Mouse (Mus musculus): ENCODE results near the gene Pld1.

The Pld1 gene

DNA sequence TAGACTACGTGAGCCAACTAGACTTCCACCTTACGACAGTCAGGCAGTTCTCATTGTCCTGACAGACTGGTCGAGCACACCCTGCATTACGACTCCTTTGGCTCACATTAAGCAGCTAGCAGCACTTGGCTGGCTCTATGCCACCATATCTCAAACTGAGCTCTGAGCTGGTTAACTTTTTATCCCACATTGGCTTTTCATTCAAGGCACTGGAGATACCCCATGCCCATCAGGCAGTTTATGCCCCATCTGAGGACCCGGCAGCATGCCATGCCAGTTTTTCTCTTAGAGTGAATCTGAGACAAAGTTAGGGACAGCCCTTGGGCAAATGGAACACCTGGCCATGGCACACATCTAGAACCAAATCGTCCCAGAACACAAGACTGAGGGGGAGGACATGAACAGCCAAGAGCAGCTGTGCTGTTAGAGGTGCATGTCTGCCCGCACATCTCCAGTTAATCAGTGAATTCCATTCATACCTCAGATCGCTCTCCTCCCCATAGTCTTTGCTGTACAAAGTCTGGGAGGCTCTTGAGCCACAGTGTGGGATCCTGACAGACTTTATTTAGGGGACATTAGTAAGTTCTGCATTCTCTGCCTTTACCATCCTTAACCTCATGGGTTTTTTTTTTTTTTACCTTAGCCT lies 49.5 kb downstream of the Pld1 start:
- in situ Hi-C loops (cut with MseI, MboI): loop anchor here in 1 of 2 experiments (10.0 kb wide), 1 partner anchor 117 kb away; no protein-coding TSS in a partner anchor

DNA sequence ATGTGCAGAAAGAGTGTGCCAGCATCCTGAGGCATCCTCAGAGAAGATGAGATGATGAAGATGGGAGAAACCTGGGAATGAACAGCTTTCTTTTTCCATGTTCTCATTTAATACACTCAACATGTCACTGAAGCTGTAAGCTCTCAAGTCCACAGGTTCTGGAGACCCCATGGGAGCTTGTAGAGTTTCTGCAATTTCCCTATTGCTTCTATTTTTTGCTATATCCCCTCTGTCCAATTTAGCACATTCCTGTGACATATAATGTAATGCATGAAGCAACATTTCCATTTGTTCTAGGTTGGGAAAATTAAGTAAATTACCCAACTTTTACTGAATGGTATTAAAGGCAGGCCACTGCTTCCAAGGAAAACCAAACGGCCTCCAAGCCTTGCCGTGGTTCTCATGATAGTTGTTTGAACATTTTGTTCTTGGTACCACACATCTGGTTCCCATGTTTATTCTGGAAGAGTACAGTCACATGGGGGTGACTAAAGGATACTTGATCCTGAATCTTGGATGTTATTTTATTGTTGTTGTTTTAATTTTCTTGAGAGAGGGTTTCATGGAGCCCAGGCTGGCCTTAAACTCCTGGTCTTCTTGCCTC lies 52.7 kb downstream of the Pld1 start:
- in situ Hi-C loops (cut with MseI, MboI): no loop called here

DNA sequence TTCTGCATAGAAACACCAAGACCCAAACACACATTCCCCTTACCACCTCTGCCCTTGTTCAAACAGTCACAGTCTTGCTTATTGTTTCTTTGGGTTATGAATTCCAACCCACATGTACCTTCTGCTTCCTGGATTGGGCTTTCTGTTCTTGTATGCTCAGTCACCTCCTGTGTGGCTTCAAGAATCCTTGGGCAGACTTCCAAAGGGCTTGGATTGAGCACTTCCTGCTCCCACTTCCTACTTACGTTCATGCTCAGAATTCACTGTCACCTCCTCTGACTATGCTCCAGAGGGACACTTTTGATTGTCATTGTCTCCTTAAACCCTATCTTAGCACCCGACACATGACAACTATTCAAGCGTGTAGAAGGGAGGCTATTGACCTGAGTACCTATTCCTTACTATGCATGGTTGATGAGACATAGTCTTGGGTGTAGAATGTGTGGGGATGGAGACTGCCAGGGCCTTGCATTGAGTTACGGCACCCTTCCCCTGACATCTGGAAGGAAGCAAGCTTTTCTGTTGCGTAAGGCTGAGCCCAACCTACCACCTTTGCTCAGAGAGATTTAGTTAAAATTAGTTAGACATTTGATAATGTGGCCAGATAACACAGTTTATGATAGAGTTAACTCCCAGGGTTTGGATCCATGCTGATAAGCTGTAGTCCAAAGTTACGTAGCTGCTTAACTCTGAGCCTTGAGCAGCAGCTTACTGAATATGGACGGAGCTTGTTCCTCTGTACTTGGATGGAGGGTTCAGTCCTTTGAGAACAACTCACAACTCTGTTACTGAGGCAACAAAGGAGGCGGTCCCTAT lies 55.9 kb downstream of the Pld1 start:
- in situ Hi-C loops (cut with MseI, MboI): no loop called here

DNA sequence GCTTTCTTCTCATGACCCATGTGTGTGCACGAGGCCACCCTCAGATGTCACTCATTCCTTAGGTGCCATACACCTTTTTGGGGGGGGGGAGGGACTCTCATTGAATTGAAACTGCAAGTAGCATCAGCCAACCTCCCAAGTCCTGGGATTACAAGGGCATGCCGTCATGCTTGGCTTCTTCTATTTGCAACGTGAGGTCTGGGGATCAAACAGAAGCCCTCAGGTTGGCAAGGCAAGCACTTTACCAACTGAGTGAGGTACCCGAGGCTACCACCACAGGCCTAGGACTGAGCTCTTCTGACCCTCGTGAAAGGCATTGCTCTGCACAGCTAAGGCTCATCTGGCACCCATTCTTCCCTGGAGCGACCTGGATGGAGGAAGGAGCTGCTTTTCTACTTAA lies 65.8 kb downstream of the Pld1 start:
- in situ Hi-C loops (cut with MseI, MboI): no loop called here

DNA sequence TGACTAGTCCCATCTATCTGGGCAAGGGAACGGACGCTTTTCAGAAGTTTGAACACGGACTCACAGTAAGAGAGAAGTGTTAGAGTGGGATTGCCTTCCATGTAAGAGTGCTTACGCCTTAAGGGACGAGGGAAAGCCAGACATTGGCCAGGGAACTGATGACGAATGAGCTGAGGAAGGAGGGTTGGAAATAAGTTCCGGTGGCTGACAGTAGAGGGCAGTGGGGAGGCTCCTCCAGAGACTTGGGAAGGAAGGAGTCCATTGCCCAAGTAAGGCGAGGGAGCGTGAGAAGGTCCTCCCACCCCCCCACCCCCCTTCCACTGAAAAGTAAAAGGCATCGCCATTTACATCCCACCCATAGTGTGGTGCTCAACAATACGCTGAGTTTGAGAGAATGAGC lies 69.2 kb downstream of the Pld1 start:
- in situ Hi-C loops (cut with MseI, MboI): no loop called here

DNA sequence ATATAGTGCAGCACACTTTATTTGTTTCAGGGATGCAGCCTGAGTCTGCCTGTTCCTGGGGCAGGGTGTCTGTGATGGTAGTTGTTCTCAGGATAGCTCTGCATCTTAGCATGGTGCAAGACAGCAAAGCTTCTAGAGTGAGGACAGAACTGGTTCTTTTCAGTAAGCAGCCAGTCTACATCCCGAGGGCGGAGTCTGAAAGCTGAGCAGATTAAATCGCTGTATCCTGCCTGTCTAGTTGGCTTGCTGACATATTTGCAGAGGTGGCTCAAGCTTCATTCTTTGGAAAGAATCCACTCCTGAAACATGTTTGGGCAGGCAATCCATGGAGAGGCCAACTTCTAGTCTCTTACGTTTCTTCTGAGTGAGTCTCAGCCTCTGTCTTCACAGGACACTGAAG lies 69.9 kb downstream of the Pld1 start:
- in situ Hi-C loops (cut with MseI, MboI): no loop called here

DNA sequence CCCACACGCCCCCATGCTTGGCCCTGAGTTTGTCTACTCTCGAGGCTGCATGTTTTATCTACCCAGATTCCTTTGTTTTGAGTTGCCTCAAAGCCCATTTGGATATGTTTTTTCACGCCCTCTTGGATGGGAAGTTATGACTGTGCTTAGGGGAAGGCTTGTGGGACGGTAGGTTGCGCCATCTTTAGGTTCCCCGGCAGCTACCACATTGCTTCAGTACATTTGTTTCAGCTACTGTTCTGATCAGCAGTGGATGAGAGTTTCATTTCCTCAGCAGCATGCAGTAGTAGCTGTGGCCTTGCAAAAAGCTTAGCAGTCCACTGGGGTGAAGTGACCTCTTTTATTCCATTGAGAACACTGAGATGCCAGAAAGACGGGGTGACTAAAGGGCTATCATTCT lies 73.7 kb downstream of the Pld1 start:
- in situ Hi-C loops (cut with MseI, MboI): no loop called here

DNA sequence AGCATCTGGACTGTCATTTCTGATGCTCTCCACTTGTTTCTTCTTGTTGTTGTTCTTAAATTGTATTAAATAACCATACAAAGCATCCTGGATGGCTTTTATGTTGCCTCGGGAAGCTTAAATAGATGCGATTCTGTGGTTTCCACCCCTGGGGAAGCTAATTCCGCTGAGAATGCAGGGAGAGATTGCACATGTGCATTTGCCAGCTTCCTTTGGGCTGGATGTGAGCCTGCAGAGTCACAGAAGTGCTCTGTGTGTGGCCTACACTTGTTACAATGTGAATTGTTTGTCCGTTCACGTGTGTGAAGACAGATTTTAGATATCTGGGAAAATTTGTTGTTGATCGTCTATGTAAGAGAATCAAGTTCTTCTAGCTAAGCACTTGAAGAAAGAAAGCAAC lies 74.9 kb downstream of the Pld1 start:
- in situ Hi-C loops (cut with MseI, MboI): no loop called here

DNA sequence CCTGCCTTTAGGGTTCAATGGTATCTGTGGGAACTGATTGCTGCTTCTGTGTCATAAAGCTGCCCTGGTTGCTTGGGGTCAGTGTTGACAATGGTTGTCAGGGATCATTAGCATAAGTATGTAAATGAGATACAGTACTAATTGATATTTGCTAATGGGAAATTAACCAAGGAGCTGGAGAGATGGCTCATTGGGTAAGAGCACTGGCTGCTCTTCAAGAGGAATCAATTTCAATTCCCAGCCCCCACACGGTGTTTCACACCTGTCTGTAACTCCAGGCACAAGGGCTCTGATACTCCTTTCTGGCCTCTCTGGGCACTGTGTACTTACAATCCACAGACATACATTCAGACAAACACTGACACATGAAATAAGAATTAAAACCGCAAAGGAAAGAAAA lies 78.5 kb downstream of the Pld1 start:
- in situ Hi-C loops (cut with MseI, MboI): no loop called here

DNA sequence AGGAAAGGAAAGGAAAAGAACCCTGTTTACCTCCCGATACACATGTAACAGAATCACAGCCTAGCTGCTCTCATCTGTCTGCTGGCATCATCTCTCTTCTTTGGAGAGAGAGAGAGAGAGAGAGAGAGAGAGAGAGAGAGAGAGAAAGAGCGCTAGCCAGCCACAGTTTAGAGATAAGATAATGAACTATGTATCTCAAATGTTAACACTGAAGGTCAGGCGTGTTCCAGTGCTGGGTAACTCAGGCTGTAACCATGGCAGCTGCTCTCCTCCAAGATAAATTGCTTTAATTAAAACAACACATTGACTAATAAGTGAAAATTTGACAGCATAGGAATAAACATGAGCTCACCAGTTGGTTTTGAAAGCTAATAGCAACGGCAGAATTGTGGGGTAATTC lies 81.2 kb downstream of the Pld1 start:
- in situ Hi-C loops (cut with MseI, MboI): no loop called here

DNA sequence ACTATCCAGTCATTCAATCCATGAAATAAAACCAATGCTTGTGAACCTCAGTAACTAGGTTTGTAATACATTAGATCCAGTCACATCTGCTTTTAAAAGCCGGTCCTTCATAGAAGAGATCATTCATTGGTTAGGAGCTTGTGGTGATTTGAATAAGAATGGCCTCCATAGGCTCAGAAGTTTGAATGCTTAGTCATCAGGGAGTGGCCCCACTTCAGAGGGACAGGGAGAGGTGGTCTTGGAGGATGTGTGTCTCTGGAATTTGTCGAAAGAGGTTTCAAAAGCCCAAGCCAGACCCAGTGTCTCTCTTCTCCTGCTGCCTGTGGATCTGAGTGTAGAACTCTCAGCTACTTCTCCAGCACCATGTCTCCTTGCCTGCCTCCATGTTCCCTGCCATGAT lies 81.9 kb downstream of the Pld1 start:
- in situ Hi-C loops (cut with MseI, MboI): no loop called here

DNA sequence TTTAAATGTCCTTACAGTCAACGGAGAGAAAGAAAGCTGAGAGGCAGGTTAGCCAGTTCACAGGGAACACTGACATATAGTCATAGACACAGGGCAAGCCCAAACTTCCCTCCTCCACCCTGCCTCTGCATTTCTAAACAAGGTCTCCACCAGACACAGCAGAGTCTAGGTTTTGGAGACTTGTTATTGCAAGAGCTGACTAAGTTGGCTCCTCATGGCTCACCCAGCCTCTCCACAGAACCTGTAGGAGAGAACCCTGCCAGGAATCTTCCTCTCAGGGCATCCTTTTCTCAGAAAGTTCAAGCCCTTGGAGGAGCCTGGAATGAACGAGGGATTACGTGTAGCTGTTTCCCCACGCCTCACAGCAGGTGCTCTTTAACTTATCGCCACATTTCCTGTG lies 83.7 kb downstream of the Pld1 start:
- in situ Hi-C loops (cut with MseI, MboI): no loop called here

DNA sequence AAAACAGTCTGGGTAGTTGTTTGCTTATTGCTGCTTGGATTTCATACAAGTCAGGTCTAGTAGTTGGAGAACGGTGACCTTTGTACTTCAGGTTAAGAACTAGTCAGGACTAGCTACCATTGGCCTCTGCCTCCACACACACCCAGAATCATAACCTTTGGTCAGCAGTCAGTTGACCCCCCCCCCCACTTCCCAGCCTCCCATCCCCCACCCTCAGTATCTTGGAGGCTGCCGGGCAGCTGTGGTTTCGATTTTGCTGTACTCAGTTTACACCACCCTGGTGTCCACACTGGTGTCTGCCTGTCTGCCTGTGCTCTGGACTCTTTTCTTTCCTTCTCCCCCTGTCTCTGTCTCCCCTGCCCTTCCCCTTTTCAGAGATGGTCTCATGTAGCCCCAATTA lies 88.4 kb downstream of the Pld1 start:
- in situ Hi-C loops (cut with MseI, MboI): no loop called here

DNA sequence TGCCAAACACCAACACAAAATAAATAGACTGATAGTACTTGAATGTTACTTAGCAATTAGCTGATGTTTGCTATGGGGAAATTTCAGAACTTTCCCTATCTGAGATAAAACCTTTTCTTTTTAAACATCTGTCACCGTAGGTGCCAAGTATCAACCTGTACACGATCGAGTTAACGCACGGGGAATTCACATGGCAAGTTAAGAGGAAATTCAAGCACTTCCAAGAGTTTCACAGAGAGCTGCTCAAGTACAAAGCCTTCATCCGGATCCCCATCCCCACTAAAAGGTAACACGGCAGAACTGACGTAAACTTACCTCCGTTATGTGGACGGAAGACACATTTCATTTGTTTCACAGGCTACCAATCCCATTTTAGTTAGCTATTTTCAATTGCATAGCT lies 90.0 kb downstream of the Pld1 start:
- in situ Hi-C loops (cut with MseI, MboI): no loop called here

DNA sequence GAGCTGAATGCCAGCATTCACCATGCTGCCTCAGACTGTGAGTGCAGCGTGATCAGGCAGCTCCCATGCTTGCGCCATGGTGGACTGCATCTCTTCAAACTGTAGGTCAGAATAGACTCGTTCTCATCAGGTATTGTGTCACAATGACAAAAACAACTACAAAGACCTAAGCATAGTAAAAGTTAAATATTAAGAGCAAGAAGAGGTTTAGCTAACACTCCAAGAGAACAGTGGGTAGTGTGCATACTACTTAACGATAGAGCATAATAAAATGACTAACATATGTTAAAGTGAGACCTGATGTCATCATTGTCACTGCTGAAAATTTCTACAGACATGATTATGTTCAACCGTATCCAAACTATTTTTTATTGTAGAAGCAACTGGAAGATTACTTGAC lies 92.4 kb downstream of the Pld1 start:
- in situ Hi-C loops (cut with MseI, MboI): no loop called here

DNA sequence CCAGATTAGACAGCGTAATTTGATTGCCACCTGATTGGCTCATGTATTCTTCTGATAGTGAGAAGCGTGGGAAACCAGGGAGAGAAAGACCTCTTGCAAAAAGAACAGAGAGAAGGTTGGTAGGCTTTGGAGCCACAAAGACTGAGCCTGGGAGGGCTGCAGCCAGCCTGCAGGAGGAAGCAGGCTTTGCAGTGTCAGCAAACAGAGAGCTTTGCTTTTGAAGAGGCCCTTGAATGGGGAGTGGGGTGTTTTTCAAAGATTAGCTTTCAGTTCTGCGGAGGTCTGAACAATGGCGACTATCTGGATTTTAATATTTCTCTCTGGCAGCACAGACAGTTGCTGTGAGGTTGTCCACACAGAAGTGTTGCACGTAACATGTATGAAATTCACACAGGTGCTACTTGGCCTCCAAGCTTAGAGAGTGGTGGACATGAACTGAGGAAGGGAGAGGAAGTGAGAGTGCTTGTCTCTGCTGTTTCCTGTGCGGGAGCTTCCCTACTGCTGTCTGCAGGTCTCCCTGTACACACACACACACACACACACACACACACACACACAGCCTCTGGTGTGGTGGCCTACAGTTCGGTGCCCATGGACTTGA lies 93.2 kb downstream of the Pld1 start:
- in situ Hi-C loops (cut with MseI, MboI): no loop called here

DNA sequence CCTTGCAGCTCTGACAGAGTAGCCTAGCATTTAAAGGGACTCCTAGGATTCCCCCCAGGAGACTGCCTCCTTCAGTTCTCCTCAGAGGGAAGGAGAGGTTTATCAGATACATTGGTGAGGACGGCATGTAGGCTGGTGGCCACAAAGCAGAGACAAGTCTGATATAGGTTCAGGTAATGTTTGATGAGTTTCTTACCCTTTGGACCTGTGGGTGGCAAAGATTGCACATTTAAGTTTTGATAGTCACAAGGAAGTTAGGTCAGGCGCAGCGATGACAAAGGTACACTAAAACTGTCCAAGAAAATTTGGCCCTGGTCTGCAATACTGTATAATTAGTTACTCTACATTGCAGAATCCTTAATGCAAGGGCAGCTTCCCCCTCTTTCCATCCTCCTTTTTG lies 95.4 kb downstream of the Pld1 start:
- in situ Hi-C loops (cut with MseI, MboI): no loop called here

DNA sequence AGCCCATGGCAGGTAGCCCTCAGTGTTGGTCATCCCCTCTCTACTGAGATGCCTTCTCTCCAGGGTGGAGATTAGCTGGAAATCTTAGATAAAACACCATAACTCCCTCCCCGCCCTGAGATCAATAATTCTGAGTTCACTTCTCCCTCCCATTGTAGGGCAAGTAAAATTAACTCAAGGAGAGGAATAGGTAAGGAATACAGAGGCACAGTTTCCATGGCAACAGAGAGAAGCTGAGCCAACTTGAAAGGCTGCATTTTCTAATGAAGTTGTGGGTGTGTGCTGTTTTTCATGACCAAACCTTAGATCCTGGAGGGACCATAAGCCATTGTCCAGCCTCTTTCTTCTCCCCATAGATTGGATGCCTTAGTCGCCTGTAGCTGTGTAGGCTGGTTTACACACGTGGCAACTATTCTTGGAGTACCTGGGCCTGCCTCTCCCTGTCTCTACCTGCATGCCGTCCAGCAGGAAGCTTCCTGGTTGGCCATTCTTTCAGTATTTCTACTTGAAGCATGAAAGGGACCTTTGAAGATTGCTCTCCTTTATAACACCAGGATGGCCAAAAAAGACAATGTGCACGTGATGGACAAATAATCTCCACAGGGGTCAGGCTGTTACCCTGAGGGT lies 96.3 kb downstream of the Pld1 start:
- in situ Hi-C loops (cut with MseI, MboI): no loop called here

DNA sequence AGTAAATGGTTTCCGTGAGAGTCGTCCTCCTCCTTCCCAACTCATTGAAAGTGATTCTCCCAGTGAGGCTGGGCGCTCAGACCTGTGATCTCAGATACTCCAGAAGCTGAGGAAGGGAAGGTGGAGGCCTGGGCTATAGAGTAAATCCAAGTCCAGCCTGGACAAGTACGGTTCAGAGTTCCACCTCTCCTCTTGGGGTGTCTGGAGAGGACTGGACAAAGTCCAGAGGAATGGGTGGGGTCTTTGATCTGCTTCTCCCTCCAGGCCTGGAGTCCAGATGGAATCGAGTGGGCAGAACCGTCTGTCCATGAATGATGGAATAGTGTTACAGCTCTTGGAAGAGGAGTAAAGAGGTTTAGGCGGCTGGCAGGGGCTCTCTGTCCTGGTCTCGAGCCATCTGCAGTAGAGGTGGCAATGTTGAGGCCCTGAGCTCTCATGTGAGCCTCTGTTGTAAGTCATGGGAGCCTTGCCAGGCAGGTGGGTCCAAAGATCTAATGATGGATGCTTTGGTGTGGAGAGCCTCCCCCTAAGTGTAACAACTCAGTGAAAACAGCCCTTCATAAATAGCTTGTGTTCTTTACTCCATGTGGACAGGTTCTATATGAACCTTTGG lies 98.9 kb downstream of the Pld1 start:
- in situ Hi-C loops (cut with MseI, MboI): no loop called here

DNA sequence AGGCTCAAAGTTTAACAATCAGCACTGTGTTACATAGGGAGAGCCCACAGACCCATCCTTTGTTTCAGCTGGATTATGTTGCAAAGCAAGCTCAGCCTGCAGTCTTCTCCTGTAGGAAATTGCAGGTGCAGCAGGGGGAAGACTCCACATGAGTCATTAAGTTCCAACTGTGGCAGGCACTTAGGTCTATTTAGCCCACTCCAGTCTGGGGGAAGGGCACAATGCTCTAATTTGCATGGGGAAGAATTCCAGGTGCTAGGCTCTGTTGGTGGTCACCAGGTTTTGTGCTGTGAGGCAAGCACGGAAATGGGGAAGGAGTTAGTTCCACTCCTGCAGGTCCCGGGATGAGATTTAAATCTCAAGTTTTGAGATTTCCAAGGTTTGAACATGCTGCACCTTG lies 99.6 kb downstream of the Pld1 start:
- in situ Hi-C loops (cut with MseI, MboI): no loop called here

DNA sequence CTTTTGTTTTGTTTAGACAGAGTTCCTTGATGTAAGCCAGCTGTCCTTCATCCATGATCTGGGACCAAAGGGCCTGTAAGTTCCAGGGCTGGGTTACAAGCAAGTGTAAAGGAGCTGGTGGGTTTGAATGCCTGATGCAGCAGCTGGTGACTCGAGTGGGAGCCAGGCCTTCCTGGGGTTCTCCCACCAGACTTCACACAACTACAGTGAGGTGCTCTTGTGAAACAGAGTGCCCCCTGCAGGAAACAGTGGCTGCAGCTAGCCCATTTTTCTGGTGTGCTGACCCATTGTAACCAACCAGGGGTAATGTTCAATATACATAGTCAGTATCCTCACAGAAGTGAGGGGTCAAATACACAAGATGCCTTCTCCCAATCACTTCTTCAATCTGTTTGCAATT lies 101.3 kb downstream of the Pld1 start:
- in situ Hi-C loops (cut with MseI, MboI): no loop called here

DNA sequence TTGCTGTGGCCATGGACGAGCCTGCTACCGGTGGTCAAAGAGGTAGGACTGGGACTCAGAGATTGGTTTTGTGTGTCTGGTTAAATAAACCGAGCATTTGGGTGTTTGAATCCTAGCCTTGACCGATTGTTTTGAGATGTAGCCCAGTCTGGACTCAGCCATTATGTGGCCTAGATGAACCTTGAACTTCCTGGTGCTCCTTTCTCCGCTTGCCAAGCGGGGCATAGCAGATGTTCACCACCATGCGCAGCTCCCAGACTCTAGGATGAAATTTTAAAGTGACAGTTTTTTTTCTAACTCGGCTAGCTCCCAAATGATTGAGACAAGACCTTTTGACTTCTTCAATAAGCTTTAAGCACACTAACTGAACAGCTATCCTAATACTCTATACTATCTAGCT lies 102.7 kb downstream of the Pld1 start:
- in situ Hi-C loops (cut with MseI, MboI): no loop called here
